Mouse (Mus musculus): ENCODE results near the gene Gm11114.

DNA sequence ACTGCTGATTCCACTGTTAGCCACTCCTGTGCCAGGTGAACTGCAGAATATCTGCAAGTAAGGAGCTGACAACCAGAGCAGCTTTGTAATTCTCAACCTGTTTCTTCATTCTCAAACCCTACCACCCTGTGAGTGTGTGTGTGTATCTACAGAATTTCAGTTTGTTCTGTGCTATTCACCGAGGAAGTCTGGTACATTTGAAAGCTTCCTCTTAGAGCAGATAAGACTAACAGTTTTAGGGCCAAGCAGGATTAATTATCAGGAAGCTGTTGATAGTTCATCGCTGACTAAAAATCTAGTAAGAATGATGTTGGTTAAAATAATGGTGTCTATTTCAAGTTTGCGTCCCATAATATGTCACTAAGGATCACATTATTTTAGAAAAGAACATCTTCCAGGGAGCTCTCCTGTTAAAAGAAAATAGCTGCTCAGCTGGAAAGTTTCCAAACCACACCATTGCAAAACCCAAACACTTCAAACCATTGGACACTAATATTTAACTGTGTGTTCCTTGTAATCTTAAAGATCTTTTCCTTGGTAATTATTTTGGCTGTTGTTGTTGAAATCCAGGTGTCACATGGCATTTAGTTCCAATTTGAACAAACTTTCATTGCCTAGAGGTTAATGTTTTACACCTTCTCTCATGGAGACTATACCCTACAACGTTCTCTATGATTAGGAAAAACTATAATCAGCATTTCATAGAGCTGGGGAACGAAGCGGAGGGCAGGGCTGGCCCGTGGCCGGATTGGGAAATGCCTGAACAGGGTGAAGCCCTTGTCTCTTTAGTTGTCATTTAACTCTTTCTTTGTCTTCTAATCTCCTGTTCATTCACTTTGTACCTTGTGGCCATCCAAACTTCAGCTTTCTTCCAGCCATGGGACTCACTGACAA is 30.6 kb downstream of the Gm11114 start:
- TF ChIP-seq SIN3A (IDR thresholded peaks at IDR 0.05; ENCODE audit: low read length): peak; percentile 70
- TF ChIP-seq POLR2A (IDR thresholded peaks at IDR 0.05; ENCODE audit: control insufficient read depth in 1 of 2, insufficient read depth in 1 of 2, low read depth in 1 of 2, low read length in 2 of 2, poor library complexity in 1 of 2): peak in 1 of 2 experiments; percentile 43; a peak in 1 of 4 replicates
- TF ChIP-seq CTCF (IDR thresholded peaks at IDR 0.05 in 2 of 3, conservative IDR thresholded peaks at IDR 0.05 in 1 of 3; ENCODE audit: control insufficient read depth in 1 of 3, insufficient read depth in 1 of 3, low read depth in 2 of 3, low read length in 3 of 3, poor library complexity in 1 of 3, severe bottlenecking in 1 of 3): no peak

Data from MEL (cell line).